Mouse (Mus musculus): ENCODE measurements at regions not wholly inside any gene's neighbourhood (a gene's known extent, or its start where the extent isn't known, plus 50 kb on each side); places are given as distances from the start of the nearest gene placed in this dataset.

- no peaks in the 10 kb centered on the region for H3K79me2 ChIP-seq (ENCODE audit: control insufficient read depth, insufficient read depth)
- H3K27me3 ChIP-seq (ENCODE audit: control insufficient read depth, insufficient read depth, insufficient read length) = no peaks in the 10 kb centered on the region
- TF ChIP-seq E2F4 (IDR thresholded peaks at IDR 0.05; ENCODE audit: insufficient read depth) (no peak), MYOG (IDR thresholded peaks at IDR 0.05; ENCODE audit: control insufficient read depth in 1 of 3, insufficient read depth in 1 of 3, insufficient read length in 2 of 3, low read depth in 2 of 3) (no peak), USF1 (IDR thresholded peaks at IDR 0.05; ENCODE audit: low read depth) (no peak), SRF (IDR thresholded peaks at IDR 0.05; ENCODE audit: control insufficient read depth, insufficient read length, low read depth) (no peak), MAX (IDR thresholded peaks at IDR 0.05; ENCODE audit: low read depth) (no peak), POLR2A (IDR thresholded peaks at IDR 0.05; ENCODE audit: insufficient read length, low read depth) (no peak), TCF12 (IDR thresholded peaks at IDR 0.05; ENCODE audit: insufficient read depth, poor library complexity, severe bottlenecking) (no peak), MYOD1 (IDR thresholded peaks at IDR 0.05; ENCODE audit: control insufficient read depth in 1 of 3, insufficient read length in 2 of 3, low read depth in 2 of 3) (no peak), CEBPB (IDR thresholded peaks at IDR 0.05; ENCODE audit: insufficient read depth, poor library complexity, severe bottlenecking) (no peak), TCF3 (IDR thresholded peaks at IDR 0.05; ENCODE audit: insufficient read length, low read depth) (no peak), POLR2AphosphoS2 (IDR thresholded peaks at IDR 0.05; ENCODE audit: insufficient read length, low read depth) (no peak), REST (IDR thresholded peaks at IDR 0.05; ENCODE audit: insufficient read depth, insufficient read length) (no peak)
- H3K4me2 ChIP-seq (ENCODE audit: low read depth) = no peak overlapping the region
- no peaks in the 10 kb centered on the region for H3K36me3 ChIP-seq (ENCODE audit: control insufficient read depth, insufficient read depth)
- H3ac ChIP-seq (ENCODE audit: control insufficient read depth, insufficient read length) = no peak overlapping the region
- H3K4me3 ChIP-seq = no peak overlapping the region
Observed at GRCm38 (mm10) chr14:96995081-96995480, 476.2 kb upstream of the Klhl1 start.

- Histone ChIP-seq H3K4me3 (no peak overlapping the region), H3K4me2 (ENCODE audit: low read depth) (no peak overlapping the region), H3K36me3 (ENCODE audit: control insufficient read depth, insufficient read depth) (no peaks in the 10 kb centered on the region), H3ac (ENCODE audit: control insufficient read depth, insufficient read length) (no peak overlapping the region), H3K79me2 (ENCODE audit: control insufficient read depth, insufficient read depth) (no peaks in the 10 kb centered on the region), H3K27me3 (ENCODE audit: control insufficient read depth, insufficient read depth, insufficient read length) (no peaks in the 10 kb centered on the region)
- no peak for TF ChIP-seq POLR2A (IDR thresholded peaks at IDR 0.05; ENCODE audit: insufficient read length, low read depth)
- no peak for TF ChIP-seq MAX (IDR thresholded peaks at IDR 0.05; ENCODE audit: low read depth)
- TF ChIP-seq SRF (IDR thresholded peaks at IDR 0.05; ENCODE audit: control insufficient read depth, insufficient read length, low read depth) = no peak
Observed at GRCm38 (mm10) chr14:96990542-96991162, 471.8 kb upstream of the Klhl1 start.

GRCm38 (mm10) chr14:96963074-96963447, 444.2 kb upstream of the Klhl1 start:
- H3K4me2 ChIP-seq (ENCODE audit: low read depth) = peak overlapping the region; percentile 32
- TF ChIP-seq REST (IDR thresholded peaks at IDR 0.05; ENCODE audit: insufficient read depth, insufficient read length) (no peak), MYOG (IDR thresholded peaks at IDR 0.05; ENCODE audit: control insufficient read depth in 1 of 3, insufficient read depth in 1 of 3, insufficient read length in 2 of 3, low read depth in 2 of 3) (no peak), USF1 (IDR thresholded peaks at IDR 0.05; ENCODE audit: low read depth) (no peak), MAX (IDR thresholded peaks at IDR 0.05; ENCODE audit: low read depth) (no peak), SRF (IDR thresholded peaks at IDR 0.05; ENCODE audit: control insufficient read depth, insufficient read length, low read depth) (no peak), CEBPB (IDR thresholded peaks at IDR 0.05; ENCODE audit: insufficient read depth, poor library complexity, severe bottlenecking) (no peak), POLR2AphosphoS2 (IDR thresholded peaks at IDR 0.05; ENCODE audit: insufficient read length, low read depth) (no peak), POLR2A (IDR thresholded peaks at IDR 0.05; ENCODE audit: insufficient read length, low read depth) (no peak), E2F4 (IDR thresholded peaks at IDR 0.05; ENCODE audit: insufficient read depth) (no peak), TCF3 (IDR thresholded peaks at IDR 0.05; ENCODE audit: insufficient read length, low read depth) (no peak), TCF12 (IDR thresholded peaks at IDR 0.05; ENCODE audit: insufficient read depth, poor library complexity, severe bottlenecking) (no peak), MYOD1 (IDR thresholded peaks at IDR 0.05; ENCODE audit: control insufficient read depth in 1 of 3, insufficient read length in 2 of 3, low read depth in 2 of 3) (no peak)
- H3ac ChIP-seq (ENCODE audit: control insufficient read depth, insufficient read length) = no peak overlapping the region
- no peaks in the 10 kb centered on the region for H3K36me3 ChIP-seq (ENCODE audit: control insufficient read depth, insufficient read depth)
- H3K27me3 ChIP-seq (ENCODE audit: control insufficient read depth, insufficient read depth, insufficient read length) = no peaks in the 10 kb centered on the region
- no peaks in the 10 kb centered on the region for H3K79me2 ChIP-seq (ENCODE audit: control insufficient read depth, insufficient read depth)
- H3K4me3 ChIP-seq = no peak overlapping the region

GRCm38 (mm10) chr14:96962426-96963073, 443.6 kb upstream of the Klhl1 start:
- Histone ChIP-seq H3K4me2 (ENCODE audit: low read depth) (peak overlapping the region; percentile 32), H3K4me3 (no peak overlapping the region), H3K79me2 (ENCODE audit: control insufficient read depth, insufficient read depth) (no peaks in the 10 kb centered on the region), H3ac (ENCODE audit: control insufficient read depth, insufficient read length) (no peak overlapping the region), H3K36me3 (ENCODE audit: control insufficient read depth, insufficient read depth) (no peaks in the 10 kb centered on the region), H3K27me3 (ENCODE audit: control insufficient read depth, insufficient read depth, insufficient read length) (no peaks in the 10 kb centered on the region)
- no peak for TF ChIP-seq MYOG (IDR thresholded peaks at IDR 0.05; ENCODE audit: control insufficient read depth in 1 of 3, insufficient read depth in 1 of 3, insufficient read length in 2 of 3, low read depth in 2 of 3)

- H3K4me2 ChIP-seq (ENCODE audit: low read depth) = no peak overlapping the region
- H3K27me3 ChIP-seq (ENCODE audit: control insufficient read depth, insufficient read depth, insufficient read length) = no peaks in the 10 kb centered on the region
- H3ac ChIP-seq (ENCODE audit: control insufficient read depth, insufficient read length) = no peak overlapping the region
- TF ChIP-seq USF1 (IDR thresholded peaks at IDR 0.05; ENCODE audit: low read depth) (no peak), POLR2A (IDR thresholded peaks at IDR 0.05; ENCODE audit: insufficient read length, low read depth) (no peak), TCF3 (IDR thresholded peaks at IDR 0.05; ENCODE audit: insufficient read length, low read depth) (no peak), SRF (IDR thresholded peaks at IDR 0.05; ENCODE audit: control insufficient read depth, insufficient read length, low read depth) (no peak), CEBPB (IDR thresholded peaks at IDR 0.05; ENCODE audit: insufficient read depth, poor library complexity, severe bottlenecking) (no peak), E2F4 (IDR thresholded peaks at IDR 0.05; ENCODE audit: insufficient read depth) (no peak), MAX (IDR thresholded peaks at IDR 0.05; ENCODE audit: low read depth) (no peak), MYOG (IDR thresholded peaks at IDR 0.05; ENCODE audit: control insufficient read depth in 1 of 3, insufficient read depth in 1 of 3, insufficient read length in 2 of 3, low read depth in 2 of 3) (no peak)
- no peak overlapping the region for H3K4me3 ChIP-seq
- H3K36me3 ChIP-seq (ENCODE audit: control insufficient read depth, insufficient read depth) = no peaks in the 10 kb centered on the region
- no peaks in the 10 kb centered on the region for H3K79me2 ChIP-seq (ENCODE audit: control insufficient read depth, insufficient read depth)
Observed at GRCm38 (mm10) chr14:96956115-96956514, 437.2 kb upstream of the Klhl1 start.

Data from myocyte (in vitro differentiated cells).